Mouse (Mus musculus) left cerebral cortex, adult 18-20 months (tissue): Measurements from ENCODE around the gene Ubald1. TPM values are rescaled to one million over a fixed set of nuclear protein-coding genes. Genes with fewer than 3 reads are reported as not detected.

ENCODE experiments used
- DNase-seq, 2 experiments: peaks; one replicate each; pipeline ENCODE4 v3.0.0; 2021 to 2022; ENCODE audit warnings: low spot score in 2 of 2, mixed read lengths in 1 of 2
- total RNA-seq, 2 experiments: library from RNA; stranded (reverse); gene quantifications; 2 replicates each; pipeline ENCODE4 v1.2.3; 2021

Ubald1 gene
- total RNA-seq, 2 experiments from 2014 or later: 86.5 to 95.6 TPM

GRCm38 (mm10) chr16:4875198-4876032 lies 4.7 kb downstream of the Ubald1 start:
- DNase-seq: no peak

GRCm38 (mm10) chr16:4871926-4872325 lies 8.2 kb downstream of the Ubald1 start:
- no peak for DNase-seq

- no peak for DNase-seq
Measured at GRCm38 (mm10) chr16:4870490-4870889, 9.6 kb downstream of the Ubald1 start.

DNA sequence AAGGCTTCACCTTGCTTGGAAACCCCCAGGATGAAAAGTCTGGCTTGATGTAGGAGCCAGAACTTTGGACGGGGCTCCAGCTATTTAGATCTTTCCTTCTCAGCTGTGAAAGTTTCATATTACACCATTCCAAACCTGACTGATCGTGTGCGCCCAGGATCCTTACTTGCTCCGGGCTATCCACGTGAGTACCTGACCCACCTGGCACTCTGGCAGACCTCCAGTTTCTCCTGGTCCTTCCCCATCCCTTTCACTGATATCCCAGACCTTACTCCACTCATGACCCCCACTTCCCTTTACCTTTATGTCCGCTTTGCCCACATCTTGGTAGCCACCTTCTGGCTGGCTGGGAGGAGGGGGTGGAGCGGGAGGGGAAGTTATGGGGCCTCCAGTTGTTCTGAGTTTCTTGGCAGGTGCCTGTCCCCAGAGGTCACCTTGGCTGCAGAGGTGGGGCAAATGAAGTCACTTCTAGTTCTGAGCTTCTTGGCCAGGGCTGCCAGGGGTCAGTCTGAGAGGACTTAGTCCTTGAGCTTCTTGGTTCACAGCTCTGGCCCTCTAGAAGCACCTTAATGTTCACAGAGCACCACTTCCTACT lies 13.9 kb downstream of the Ubald1 start:
- DNase-seq: no peak

DNA sequence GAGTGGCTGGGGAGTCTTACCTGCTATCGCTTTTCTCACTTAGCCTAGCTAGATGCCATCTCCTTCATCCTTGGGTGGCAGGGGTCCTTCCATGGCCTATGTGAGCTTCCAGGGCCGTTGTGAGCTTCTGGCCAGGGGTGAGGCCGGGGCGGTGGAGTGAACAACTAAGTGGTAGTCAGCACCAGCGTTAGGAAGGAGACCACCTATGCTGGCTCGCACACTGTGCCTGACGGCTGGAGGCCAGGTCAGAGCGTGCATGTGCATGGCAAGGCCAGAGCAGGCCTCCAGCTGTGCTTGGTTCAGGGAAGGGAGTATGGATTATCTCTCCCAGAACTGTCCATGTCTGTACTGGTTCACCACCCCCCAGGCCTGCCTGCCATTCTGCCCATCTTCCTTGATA lies 16.4 kb downstream of the Ubald1 start:
- DNase-seq: no peak

GRCm38 (mm10) chr16:4862863-4863483 lies 17.1 kb downstream of the Ubald1 start:
- DNase-seq: peak; percentile 64 to 76

DNA sequence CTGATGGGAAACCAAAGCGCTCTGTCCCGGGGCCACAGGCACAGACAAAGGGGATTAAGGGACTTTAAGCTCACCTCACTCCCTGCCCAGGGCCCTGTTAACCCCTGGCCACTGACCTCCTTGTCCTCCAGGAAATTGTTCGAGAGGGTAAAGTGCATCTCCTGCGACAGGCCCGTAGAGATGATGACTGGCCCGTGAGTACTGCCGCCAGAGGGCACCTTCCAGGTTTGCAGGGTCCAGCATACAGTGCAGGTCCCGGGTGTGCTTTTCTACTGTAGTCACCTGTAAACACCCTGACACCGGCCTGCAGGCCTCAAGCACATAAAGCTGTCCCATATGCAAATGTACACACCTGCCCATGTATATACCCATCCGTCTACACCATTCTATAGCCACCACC lies 18.7 kb downstream of the Ubald1 start:
- DNase-seq: no peak

DNA sequence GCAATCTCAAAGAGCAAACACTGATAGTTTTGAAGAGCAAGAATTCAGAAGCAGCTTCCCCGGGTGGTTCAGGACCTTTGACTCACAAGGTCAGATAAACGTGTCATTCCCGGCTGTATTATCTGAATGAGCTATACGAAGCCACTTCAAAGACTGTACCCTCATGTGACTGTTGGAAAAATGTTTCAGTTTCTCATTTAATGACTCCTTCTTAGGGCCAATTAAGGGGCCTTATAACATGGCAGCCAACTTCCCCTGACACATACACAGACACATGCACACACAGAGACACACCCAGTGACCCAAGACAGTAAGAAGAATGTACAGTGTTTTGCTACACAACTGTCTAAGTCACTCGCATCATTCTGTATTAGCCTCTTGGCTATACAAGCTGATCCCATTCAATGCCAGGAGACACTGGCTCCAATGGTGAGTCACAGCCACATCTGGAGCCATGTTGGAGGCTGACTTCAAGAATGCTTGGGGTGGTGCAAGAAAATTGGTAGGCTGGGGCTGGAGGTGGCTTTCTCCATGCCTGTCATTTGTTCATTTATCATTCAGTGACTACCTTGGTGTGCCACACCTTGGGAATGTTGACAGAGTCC lies 25.0 kb downstream of the Ubald1 start:
- no peak for DNase-seq

DNA sequence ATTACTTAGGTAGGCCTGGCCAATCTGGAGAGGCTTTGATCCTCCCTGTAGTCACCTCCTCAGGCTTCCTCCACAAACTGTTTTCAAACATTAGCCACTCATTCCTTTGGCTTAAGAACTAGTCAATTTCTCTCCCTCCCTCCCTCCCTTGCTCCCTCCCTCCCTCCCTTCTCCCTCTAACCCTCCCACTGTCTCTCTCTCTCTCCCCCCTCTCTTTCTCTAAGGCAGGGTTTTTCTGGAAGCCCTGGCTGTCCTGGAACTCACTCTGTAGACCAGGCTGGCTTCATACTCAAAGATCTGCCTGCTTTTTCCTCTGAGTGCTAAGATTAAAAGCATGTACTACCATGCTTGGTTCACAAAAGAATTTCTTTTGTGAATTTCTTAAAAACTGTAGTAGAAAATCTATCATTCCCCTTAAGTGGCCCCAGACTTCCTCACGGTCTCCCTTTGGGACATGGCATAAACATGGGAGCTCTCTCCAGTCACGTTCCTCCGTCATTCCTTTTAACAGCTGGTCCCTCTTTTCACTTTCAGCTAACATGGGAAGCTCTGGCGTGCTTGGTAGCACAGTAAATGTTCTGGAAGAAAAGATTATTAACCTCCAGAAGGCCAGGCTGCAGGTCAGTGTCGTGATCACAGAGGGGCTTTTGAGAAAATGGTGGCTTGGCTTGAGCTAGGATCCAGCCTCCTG lies 29.0 kb downstream of the Ubald1 start:
- DNase-seq: no peak

DNA sequence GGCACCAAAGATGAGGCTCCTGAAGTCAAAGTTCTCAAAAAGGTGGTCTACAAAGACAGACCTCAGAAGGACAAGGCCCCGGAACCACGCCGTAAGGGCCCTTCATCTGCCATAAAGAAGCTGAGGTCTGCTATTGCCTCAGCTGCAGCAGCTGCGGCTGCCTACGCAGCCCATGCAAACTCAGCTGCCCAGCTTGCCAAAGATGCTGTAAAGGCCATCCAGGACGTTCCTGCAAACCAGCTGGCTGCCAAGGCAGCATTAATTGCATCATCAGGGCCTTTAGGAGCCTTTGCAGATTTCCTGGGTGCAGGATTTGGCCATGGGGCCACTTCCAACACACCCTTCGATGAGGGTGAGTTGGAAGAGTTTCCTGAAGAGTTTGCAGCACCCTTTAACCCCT lies 29.8 kb downstream of the Ubald1 start:
- DNase-seq: no peak

DNA sequence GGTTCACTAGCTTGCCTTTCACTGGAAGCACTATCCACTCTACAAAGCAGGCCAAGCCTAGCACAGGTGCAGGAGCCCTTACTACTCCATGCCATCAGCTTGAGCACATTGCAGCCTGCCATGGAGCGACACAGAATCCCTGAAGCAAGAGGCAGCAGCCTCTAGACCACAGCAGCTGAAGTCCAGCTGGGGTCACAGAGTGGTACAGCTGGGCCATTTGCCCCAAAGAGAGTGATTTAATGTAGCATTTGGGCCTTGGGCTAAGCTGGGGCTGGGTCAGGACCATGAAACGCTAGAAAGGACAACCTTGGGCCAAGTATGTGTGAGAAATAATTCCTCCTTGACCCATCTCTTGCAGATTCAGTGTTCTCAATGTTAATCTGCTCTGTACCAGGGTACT lies 32.0 kb downstream of the Ubald1 start:
- no peak for DNase-seq

DNA sequence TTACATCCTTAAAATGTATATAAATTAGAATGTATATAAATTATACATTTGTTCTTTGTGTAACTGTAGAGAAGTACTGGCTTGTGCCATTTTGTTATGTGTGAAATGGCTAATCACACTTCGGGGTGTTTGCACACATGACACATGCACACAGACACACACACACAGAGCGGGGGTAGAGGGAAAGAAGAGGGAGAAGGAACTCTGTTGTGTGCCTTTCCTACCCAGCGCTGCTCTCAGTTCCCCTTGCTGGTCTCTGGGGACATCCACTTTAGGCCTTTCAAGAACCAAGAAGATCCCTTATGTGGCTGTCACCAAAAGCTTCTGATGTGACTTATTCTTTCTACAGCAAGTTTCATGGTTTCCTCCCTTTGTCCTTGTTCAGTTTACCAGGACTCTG lies 33.1 kb downstream of the Ubald1 start:
- no peak for DNase-seq

DNA sequence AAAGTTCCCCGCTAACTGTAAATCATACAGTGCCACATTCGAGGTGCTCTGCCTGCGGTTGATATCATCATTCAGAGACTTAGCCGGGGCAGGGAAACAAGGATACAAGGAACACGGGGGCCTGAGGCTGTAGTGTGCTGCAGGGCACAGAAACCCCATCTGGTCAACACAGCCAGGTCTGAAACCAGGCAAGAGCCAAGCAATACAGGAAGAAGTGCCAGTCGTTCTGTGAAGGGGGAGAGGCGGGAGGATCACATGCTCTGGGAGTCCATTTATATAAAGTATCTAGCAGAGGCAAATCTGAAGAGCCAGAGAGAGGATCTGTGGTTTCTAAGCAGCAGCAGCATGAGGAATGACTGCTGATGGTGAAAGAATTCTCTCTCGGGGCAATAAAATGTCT lies 39.9 kb downstream of the Ubald1 start:
- DNase-seq: no peak

DNA sequence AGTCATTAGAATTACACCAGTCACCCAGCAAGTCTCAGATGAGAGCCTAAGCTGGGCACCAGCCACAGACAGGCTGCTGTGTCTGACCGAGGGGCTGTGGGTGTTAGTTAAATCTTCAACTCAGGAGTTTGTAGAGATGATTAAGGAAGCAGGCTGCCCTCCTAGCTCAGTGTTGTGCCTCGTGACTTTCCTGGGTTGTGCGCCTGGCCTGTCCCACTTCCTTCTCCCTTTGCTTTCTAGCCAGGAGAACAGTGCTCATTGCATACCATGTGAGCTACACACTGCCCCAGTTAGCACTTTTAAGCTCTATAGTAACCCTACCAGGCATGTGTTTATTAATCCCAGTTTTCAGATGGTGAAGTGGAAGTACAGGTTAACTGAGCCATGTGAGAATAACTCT lies 40.6 kb downstream of the Ubald1 start:
- DNase-seq: no peak

DNA sequence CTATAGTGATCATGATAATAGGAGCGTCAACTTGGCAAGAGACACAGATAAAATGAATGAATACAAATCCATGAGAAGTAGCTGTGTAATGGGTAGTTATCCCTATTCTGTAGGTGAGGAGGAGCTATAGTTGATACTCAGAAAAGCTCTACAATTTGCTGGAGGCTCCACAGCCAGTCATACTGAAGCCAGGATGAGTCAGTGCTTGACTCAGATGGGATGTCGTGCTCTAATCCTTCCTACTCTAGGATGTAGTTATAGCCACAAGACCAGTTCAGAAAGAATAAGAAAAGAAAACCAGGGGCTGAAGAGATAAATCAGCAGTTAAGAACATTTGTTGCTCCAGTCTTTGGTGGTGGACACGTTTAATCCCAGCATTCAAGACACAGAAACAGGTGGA lies 42.5 kb downstream of the Ubald1 start:
- no peak for DNase-seq

GRCm38 (mm10) chr16:4835191-4835590 lies 44.9 kb downstream of the Ubald1 start, which contains the start of gene 4930562C15Rik:
TSS of gene 4930562C15Rik (plus strand) at chr16:4835416.
- DNase-seq: no peak

GRCm38 (mm10) chr16:4833858-4834257 lies 46.3 kb downstream of the Ubald1 start:
- DNase-seq: peak in 1 of 2 experiments; percentile 33

- DNase-seq: peak; percentile 41 to 66
Measured at GRCm38 (mm10) chr16:4831650-4832419, 48.3 kb downstream of the Ubald1 start.

DNA sequence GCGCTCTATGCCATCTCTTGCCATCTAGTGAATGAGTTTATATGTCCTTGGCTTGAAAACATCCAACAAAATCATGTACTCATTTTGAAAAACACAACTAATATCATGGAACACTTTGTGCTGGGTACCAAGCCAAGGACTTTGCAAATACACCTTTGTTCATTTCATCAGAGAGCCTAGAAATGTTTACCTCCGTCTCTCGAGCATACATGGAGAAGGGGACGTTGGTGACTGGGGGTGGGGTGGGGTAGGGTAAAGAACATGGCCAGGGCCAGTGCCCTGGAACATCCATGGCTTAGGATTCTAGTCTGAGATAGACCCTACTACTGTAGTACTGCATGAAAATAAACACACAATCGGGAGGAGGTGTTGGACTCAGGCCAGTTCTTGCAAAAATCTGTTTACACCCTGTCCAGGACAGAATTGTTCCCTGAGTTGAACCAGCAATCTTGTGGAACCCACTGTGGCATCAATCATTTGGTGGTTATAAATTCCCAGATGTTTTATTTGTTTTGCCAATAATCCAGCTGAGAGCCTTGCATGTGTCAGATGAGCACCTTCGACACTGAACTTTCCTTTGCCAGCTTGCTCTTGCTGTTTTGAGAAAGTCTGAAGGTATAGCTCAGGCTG lies 50.7 kb downstream of the Ubald1 start:
- DNase-seq: no peak

- DNase-seq: no peak
Measured at GRCm38 (mm10) chr16:4827639-4828038, 52.5 kb downstream of the Ubald1 start.
